Mouse (Mus musculus) right cerebral cortex, postnatal 25 days (tissue): Measurements from ENCODE around the gene Ccdc93.
A peak's percentile ranks its signal among the peaks of the same experiment; 100 is the strongest.

ENCODE experiments used
- DNase-seq: peaks from one replicate; pipeline ENCODE4 v3.0.0; 2022

Gene Ccdc93

DNA sequence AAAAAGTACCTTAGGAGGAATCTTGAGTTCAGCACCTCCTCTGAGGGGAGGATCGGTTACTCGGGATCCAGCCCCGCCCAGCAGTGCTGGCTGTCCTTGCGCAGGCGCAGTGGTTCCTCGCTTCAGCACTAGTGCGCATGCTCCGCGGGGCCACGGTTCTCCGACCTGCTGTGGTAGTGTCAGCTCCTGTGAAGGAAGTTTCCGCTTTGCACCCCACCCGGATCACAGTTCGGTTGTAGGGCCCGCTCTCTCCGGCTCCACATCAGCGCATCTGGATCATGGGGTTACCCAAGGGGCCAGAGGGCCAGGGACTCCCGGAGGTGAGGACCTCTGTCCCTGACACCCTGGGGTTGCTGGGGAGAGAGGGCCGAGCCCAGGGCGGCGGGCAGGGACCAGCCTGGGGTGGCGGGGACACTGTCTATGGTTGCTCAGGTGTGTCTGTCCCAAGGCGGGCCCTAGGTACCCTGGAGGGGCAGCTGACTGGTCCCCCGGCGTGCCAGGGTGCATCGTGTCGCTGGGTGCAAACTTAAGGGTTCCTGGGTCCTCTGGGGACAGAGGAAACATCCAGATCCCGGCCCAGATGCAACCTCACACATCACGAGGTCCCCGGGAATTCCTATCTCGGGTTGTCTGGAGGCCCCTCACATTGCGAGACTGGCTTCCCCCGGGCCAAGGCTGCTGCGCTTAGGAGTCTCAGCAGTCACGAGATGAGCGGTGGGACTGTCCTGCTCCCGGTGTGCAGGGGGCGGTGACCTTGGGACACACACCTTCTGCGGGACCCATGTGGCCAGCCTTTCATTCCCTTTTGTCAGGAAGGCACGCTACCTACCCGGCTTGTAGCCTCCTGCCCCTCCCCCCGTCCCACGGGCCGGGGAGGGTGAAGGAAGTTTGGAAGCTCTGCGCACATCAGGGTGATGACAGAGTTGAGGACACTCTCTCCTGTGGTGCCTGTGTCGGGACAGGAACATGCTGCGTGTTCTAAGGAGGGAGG lies at the start of gene Ccdc93:
Gene Ccdc93, plus strand, starts transcription at position 112 of the 991 bp plus-strand sequence.
- peak; percentile 97 for DNase-seq

DNA sequence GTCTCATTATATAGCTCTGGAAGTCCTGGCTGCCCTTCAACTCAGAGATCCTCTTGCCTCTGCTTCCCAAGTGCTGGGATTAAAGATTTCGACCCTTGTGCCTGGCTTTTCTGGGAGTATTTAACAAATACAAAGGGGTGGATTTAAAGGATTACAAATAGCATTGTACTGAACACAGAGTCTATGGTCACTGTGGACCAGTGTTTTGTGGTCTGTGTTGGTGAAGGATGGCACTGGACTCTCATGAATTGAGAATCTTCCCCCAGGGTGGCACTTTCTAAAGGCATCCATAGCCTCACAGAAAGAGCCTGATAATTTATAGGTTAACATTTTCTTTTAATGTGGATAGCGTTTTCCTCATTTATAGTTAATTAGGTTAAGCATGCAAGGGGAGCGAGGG lies 49.3 kb upstream of the Ccdc93 start:
- DNase-seq = no peak

DNA sequence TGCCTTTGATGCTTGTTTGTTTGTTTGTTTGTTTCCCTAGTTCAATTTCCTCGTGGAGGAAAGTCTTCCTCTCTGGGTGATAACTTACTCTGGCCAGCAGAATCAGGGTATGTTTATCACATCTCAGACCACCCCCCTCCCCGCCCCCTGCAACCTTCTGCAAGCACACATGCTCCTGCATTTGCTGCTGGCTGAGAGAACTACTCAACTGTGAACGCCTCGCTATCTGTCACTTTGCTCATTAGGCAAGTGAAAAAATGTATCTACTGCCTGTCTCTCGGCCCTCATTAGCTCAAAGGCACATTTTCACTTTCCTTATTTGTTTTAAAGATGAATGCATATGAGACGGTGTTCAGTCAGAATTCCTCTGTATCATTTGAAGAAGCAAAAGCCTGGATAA lies 42.5 kb upstream of the Ccdc93 start:
- no peak for DNase-seq

DNA sequence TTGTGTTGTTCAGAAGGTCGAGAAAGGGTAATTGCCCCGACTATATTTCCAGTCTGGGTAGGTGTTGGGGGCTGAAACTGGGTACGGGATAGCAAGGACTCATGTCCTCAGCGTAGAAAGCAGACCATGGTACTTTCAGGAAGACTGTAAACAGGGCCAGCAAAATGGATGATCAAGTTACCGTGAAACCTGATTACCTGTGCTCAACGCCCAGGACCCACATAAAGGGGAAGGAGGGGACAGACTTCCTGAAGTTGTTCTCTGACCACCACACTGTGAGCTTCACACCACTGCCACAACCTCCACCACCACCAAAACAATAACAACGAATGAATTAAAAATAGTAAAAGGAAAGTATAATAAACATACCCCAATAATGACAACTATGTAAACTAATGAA lies 42.1 kb upstream of the Ccdc93 start:
- DNase-seq = no peak

DNA sequence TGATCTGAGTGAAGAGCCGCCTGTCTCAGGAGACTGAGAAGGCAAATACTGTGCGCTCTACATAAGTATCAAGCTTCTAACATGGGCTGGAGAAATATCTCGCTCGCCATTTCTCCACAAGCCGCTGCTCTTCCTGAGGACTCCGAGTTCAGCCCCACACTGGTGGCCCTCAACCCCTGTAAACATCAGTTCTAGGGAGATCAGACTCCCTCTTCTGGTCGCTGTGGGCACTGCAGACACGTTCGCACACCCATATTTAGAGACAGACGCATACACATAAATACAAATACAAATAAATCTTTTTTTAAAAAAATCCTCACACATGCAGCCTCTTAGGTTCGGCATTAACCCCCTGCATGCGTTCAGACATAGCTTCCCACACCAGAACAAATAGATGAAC lies 41.3 kb upstream of the Ccdc93 start:
- no peak for DNase-seq

DNA sequence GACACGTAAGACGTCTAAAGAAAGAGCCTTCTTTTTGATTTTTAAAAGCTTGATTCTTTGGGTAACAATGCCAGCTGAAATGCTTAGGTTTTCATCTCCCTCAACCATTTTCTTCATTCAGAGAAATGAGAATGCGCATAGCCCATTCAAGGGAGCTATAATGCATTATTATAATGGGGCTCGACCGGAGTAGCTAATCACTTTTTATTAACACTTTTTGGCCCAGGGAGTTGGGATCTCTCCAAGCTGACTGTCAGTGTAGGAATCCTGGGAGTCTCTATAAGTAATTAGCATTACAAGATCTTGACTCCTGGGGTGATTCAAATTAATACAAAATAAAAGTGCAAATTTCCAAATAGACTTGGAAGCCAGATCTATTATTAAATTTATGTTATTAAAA lies 40.8 kb upstream of the Ccdc93 start:
- no peak for DNase-seq

DNA sequence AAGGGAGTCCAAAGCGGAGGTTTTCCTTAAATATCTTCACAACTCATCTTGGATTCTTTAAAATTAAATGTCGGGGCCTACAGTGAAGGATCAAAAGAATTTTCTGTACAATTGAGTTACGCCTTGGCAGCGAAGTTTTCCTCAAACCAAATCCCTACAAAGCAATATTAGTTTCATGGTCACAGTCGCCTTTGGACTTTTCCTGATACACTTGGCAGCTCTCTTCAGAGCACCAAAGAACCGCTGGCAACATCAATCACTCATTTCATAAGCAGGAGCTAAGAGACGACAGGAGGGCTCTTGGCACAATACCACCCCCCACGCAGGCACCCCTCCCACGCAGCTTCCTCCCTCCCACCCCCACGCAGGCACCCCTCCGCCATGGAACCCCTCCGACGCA lies 40.4 kb upstream of the Ccdc93 start:
- DNase-seq = no peak

DNA sequence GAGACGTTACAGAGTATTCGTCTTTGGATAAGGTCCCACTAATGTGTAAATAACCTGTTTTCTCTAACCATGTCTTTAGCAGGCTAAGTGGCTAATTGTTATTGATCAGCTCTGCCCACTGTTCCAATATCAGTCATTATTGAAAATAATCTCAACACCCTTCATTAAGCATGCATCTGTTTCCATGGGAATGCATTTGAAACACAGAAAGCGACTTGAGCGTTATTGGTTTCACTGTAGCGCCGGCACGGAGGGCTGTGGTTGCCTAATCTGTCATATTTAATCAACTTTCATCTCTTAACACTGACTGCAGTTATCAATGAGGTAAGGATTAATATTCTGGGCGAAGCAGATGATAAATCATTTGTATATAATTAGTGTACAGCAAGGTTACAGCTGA lies 40.0 kb upstream of the Ccdc93 start:
- DNase-seq = no peak

DNA sequence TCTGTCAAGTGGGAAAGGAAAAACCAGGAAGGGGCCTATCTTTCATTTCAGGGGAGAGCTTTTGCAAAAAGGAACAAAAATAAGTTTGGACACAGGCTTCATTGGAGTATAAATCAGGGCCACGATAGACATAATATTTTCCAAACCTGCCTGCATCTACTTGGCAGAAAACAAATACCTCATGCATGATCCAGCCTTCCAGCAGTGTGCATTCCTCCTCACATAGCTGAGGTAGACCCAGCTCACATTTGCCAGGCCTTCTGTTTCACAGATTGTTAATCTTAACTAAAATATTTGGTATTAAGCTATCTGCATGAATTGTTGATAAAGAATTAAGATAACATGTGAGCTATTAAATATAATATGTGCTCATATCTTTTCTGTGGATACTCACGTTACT lies 37.7 kb upstream of the Ccdc93 start:
- DNase-seq = no peak

DNA sequence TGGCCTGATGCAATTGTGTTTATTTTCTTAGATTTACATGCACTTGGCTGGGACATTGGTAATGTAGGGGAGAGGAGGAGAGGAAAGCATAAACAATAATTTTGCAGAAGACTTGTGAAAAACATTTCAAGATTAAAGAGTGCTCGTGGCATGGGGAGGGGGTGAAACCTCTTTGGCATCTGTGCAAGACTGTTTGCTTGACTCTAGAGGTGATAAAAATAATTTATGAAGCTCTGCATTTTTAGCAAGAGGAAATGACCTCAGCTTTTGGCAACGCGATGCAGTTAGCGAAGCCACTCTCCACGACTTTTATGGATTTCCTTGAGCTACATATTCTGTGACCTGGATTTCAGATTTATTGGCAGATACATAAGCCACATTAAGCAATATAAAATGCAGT lies 36.1 kb upstream of the Ccdc93 start:
- DNase-seq = no peak

DNA sequence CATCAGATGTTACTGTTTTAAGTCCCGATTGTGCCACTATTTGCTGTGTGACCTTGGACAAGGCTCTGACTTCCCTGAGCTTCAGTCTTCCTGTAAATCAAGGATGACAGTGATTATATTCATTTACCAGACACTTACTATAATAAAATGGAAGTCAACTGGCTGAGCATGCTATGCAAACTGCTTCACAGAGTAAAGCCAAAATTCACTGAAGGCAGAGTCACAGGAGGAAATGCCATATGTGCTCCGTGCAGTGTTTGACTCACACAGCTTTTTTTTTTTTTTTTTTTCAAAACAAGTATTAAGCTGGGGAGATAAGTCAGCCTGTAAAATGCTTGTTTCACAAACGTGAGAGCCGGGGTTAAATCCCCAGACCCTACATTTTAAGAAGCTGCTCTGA lies 34.3 kb upstream of the Ccdc93 start:
- DNase-seq = no peak

DNA sequence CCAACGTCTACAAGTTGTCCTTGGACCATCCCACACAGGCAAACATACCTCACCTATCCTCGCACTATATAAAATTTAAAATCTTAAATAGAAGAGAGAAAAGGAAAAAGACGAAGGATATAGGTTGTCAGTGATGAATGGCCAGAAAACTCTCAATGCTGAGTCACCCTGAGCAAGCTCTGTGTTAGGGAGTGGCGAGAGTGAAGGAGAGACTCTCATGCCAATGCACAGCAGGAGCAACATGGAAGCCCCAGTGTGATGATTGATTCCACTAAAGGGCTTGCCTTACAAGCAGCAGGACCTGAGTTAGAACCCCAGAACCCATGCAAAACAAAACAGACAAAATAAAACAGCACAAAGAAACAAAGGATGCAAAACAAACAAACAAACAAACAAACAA lies 32.6 kb upstream of the Ccdc93 start:
- DNase-seq = no peak

DNA sequence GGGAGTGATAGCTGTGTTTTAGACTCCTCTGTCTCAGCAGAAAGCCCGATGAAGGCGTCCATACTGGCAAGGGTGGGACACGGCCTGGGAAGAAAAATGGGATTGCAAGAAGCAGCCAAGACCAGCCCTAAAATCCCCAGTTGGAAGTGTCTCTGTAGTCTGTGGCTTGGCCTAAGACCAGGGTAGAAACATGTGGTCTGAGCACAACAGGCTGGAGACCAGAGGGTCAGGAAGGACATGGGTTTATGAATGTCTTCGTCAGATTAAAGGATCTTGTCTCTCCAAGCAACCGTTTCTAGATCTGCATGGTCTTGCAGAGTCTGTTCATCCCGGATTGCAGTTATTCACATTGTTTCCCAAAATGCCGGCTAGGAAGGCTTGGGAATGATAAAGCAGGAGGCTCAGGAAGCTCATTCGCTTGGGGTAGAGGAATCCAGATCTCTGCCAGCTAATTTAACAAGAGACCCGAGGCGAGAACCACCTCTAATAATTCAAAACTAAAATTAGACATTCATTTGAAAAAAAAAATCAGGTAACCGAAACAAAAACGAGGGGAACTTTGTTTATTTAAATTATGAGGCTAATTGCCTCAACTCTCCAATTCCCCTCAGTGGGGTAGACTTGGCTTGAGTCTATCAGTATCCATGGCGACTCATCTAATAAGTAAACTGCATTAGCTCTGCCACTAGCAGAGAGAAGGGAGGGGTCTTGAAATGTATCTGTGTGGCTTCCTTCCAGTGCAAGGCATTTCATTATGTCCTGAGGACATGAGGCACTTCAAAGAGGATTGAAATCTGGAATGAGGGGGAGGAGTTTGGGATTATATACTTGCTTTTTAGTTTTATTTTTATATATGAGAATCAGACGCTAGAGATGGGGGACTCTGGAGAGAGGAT lies 31.6 kb upstream of the Ccdc93 start:
- no peak for DNase-seq

DNA sequence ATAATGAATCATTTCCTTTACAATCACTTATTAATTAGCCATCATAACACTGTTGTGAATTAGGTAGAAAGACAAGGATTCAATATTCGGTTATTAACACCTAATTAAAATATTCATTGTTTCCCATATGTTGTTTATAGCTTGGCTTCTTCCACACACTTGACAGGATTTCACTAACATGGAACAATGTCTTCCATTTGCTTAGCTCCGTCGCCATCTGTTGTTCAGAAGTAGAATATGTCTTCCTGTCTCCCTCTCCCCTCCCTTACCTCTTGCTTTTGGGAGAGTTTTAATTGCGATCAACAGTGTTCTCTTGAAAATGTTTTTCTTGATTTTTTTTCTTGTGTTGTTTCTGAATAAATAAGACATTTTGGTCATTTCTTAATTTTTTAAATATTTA lies 30.6 kb upstream of the Ccdc93 start:
- no peak for DNase-seq

DNA sequence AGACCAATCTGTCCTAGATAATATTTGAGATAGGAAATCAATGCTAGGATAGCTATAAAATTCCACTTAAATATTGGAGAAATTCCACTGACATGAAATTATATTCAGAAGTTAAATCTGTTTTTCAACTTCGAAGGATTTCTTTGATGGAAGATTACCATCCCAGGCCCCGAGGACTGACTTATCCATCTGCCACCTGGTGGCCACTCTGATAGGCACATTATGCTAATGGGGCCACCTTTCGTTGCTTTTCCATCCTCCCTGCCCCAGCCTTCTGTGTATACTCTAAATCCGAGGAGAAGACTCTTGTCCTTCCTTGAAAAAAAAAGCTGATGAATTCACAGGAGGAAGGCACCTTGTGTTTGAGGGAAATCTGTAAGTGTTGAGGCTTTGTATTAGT lies 11.8 kb upstream of the Ccdc93 start:
- DNase-seq = no peak

DNA sequence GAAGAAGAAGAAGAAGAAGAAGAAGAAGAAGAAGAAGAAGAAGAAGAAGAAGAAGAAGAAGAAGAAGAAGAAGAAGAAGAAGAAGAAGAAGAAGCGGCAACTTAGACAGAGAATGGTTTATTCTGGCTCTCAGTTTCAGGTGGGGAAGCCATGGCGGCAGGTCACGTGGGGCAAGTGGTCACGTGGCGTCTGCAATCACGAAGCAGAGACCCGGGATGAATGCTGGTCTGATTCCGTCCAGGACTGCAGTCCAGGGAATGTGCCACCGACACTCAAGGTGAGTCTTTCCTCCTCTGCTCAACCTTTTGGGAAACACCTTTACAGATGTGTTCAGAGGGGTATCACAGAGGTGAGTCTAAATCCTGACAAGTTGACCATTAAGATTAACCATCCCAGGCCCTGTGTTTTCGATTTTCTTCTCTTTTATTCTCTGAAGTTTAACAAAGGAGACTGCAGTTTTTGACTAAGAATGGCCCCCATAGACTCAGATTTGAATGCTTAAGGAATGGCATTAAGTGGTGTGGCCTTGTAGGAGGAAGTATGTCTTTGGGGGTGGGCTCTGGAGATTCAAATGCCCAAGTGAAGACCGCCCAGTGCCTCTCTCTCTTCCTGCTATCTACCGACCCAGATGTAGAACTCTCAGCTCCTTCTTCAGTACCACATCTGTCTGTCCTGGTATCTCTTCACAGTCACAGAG lies 11.1 kb upstream of the Ccdc93 start:
- DNase-seq = no peak

DNA sequence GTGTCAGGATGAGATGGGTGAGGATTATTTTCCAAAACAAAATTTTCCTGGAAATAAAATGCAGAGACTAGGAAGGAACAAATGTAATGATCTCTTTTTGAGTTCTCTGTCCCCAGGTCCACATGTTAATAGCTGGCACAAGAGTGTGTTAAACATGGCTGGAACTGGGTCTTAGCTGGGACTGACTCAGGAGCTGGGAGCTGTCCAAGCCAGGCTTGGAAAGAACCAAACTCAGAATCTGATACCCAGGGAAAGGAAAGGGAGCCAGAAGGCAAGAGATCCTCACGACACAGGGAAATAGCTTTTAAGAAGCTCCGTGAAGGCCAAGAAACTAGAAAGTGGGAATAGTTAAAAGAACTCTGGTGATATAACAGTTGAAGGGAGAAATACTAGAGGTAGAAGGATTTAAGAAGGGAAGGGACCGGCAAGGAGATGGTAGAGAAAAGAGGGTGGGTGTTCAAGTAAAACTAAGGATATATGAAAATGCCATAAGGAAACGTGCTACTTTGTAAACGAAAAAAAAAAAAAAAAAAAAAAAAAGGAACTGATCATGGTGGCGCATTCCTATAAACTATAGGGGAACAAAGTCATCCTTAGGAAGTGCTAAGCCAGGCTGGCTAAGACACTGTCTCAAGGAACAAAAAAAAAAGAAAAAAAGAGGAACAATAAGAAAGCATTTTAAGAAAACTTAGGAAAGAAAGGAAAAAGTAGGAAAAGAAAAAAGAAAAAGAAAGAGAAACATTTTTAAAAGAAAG lies 489 bp upstream of the Ccdc93 start:
- no peak for DNase-seq

DNA sequence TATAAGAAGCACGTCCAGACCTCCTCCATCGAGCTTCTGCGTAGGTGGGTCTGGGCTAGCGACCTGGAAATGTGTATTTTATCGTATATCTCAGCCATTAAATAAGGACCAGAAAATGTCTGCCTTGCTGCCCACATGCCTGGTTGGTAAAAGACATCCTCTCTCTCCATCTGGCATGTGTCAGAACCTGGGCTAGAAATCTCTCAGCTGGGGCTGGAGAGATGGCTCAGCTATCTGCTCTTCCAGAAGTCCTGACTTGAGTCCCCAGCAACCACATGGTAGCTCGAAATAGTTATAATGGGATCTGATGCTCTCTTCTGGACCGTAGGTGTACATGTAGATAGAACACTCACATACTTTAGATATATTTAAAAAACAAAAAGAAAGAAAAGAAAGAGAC lies 5.1 kb downstream of the Ccdc93 start:
- DNase-seq = no peak

DNA sequence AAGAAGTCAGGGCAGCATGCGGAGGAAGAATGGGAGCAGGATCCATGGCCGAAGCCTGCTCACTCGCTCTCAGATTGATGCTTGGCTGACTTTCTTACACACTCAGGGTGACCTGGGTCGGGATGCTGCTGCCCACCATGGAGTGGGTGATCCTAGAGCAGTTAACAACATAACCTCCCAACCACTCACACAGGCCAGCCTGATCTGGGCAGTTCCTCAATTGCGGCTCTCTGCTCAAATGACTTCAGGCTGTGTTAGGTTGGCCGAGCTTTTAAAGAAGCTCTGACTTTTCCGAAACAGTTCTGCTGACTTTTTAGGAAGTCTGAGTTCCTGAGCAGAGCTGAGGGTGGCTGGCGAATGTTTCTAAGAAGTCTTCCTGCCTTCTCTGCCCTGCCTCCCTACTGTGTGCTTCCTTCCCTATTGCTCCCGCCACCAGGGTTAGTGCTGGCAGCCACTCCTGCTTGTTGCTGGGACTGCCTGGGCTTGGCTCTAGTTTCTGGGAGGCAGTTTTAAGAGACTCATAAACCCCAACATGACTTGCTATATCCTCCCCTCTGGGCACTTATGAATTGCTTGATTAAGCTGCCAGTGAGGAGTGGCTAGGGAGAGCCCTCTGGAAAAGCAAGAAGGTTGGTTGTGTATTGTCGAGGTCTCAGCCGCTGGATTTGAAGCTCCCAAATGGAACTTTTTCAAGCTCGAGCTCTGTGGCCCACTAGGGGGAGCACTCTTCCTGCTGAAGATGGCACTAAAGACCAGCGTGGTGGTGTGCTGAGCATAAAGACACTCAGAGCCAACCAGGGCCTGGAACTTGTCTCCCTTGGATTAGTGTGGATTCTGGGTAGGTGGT lies 9.9 kb downstream of the Ccdc93 start:
- peak; percentile 62 for DNase-seq

DNA sequence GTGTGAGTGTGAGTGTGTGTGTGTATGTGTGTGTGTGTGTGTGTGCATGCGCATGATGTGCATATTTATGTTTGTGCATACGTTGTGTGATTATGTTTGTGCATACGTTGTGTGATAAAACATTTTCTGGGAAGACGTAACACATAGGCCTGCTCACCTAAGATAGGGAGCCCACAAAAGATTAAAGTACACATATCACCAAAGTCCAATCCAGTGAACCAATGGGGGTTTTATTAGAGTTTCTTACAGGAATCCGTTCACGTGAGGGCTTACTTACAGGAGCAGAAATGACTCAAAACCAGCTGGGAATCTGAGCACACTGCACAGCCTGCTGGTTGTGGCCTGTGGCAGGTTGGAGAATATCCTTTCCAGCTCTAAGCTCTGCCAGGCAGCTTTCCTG lies 13.3 kb downstream of the Ccdc93 start:
- DNase-seq = no peak

DNA sequence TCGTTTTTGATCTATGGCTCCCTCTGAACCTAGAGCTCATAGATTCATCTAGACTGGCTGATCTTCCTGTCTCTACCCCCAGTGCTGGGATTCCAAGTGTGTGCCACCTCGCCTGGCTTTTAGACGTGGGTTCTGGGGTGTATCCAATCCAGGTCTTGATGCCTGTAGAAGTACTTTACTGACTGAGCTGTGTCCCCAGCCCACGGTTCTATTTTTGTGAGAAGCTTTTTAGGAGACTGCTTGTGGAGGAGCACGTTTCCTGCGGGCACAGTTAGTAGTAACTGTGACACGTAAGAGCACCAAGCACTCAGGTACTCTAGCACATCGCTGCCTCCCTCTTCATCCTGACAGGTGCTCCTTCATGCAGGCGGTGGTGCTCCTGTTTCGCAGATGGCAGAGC lies 16.4 kb downstream of the Ccdc93 start:
- DNase-seq = no peak

DNA sequence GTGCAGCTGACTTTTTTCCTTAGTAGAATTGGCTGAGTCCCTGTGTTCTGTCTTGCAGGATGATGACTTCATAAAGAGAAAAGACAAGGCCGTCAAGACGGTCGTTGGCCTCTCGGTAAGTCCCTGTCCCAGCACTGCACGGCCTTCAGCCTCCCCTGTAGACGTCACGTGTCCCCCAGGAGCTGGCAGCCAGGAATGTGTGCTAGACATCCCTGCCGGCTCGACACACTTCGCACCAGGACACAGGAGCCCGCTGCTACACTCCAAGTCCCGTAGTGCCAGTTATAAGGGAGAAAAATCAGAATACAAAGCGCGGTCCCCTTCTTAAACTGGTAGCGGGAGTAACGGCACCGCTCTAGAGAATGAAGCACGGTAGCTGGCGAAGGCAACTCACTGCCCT lies 17.3 kb downstream of the Ccdc93 start:
- no peak for DNase-seq
